Mouse (Mus musculus): Measurements from ENCODE around the gene Ttf2.
A peak's percentile ranks its signal among the peaks of the same experiment; 100 is the strongest.

The Ttf2 gene

DNA sequence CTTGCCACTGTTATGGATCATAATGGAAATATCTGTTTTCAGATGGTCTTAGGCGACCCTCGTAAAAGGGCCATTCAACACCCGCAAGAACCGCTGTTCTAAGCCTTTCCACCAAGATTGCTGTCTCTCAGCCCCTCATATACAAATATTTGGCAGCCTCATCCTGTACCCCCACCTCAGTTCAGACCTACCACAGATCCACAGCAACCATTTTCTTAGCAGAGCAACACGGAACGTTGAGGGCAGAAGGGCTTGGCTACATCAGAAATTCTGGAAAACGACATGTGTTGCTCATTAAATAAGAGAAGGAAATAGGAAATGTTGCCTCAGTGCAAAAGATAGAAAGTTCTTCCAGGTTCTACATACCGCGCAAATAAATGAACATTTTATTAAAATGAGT, 58.4 kb downstream of the Ttf2 start:
- no peak for DNase-seq

- no peak for DNase-seq
Measured at GRCm38 (mm10) chr3:100910621-100911020, 58.8 kb downstream of the Ttf2 start.

DNA sequence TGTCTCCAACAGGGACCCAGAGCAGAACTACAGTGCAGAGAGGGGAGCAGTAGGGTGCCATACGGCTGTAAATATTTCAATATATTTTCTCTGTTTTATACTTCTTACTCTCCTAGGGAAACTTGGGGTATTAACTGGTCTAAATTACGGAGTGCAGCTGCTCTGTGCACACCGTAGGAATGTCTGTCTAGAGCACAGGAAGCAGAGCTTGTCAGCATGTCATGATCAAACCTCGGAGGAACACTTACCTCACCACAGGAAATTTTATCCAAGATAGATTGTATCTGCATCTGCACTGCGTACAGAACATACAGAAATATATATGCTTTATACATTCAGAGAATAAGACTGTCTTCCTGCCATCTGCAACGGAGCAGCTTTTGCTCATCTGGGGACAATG, 60.9 kb downstream of the Ttf2 start:
- DNase-seq: no peak

DNA sequence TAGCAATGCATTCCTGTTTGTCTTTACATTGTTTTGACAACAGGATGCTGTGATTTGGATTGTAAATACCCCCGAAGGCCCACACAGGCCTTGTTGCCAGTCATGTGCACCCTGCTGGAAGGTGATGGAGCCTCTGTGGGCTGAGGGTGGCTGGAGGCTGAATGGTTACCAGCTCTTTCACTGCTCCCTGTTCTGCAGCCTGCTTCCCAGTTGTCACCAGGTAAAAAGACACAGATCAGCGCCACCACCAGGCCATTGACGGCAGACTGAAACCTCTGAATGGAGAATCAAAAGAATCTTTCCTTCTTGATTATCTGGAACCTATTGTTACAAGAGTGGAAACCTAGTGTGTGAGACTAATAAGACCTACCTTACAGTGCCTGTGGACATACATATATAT, 62.5 kb downstream of the Ttf2 start:
- peak; percentile 7 to 72 for DNase-seq

- DNase-seq: no peak
Measured at GRCm38 (mm10) chr3:100906128-100906527, 63.3 kb downstream of the Ttf2 start.

DNA sequence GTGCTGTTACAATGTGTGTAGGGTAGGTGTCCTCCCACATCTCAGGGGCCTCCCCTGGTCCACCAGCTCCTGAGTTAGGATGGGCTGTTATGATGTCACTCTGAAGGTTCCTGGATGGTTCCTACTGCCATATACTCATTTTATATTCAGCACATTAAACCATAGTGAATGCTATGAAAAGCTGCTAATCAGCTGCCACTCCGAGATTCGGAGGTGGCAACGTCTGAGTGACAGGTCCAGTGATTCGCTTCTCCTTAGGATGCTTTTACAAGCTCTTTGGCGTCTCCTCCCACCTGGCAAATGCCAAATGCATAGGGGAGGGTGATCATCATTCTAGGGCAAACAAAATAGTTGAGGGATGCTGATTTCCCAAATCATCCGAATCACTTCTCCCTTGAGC, 74.0 kb downstream of the Ttf2 start:
- no peak for DNase-seq

GRCm38 (mm10) chr3:100892383-100893335, 76.8 kb downstream of the Ttf2 start:
- peak; percentile 16 to 26 for DNase-seq

DNA sequence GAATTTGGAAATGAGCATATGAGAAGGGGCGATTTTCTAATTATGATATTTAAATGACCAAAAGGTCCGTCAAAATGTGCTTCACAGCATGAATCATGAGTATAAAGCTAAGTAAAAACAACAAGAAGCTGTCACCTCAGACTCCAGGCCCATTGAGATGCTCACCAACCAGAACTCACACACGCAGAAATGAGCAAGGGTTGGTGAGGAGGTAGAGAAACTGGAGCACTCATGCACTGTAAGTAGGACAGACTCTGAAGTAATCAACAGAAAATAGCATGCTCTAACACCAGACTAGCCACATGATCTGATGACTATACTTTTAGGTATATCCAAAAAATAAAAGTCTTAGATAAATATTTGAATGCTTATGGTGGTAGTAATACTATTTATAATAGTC, 79.1 kb downstream of the Ttf2 start:
- DNase-seq: no peak

DNA sequence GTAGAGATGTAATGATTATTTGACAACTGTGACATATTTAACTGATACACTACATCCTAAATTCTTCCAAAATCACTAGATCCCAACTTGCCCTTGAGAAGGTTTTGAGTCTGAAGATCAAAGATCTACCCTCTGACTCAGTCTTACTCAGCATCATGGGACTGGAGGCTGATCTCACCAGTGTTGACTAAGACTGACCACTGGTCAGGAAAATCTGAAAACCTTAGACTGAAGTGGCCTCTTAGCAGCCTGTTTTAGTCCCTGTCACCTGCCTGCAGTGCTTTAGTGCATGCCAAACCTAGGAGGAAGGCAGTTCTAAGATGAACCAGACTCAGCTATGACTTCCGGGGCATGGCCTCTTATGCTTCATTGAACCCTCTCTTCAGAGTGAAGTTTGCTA, 80.2 kb downstream of the Ttf2 start:
- no peak for DNase-seq

Measured in kidney, postnatal 36 days (tissue).